Mouse (Mus musculus): Measurements from ENCODE around the gene Gm12695. TPM values are rescaled to one million over a fixed set of nuclear protein-coding genes. Genes with fewer than 3 reads are reported as not detected.

The Gm12695 gene
- polyA plus RNA-seq (2012; rRNA removed) = not detected in 2 replicates

GRCm38 (mm10) chr4:96785086-96785485, at the start of gene Gm12695:
TSS of gene Gm12695 (minus strand) at chr4:96785186.
- no peak for DNase-seq (ENCODE audit: low spot score)

- no peak for DNase-seq (ENCODE audit: low spot score)
Observed at GRCm38 (mm10) chr4:96825540-96826045, 40.6 kb upstream of the Gm12695 start.

GRCm38 (mm10) chr4:96806824-96807808, 22.1 kb upstream of the Gm12695 start:
- no peak for DNase-seq (ENCODE audit: low spot score)

- DNase-seq (ENCODE audit: low spot score) = no peak
Observed at GRCm38 (mm10) chr4:96799380-96800157, 14.6 kb upstream of the Gm12695 start.

- DNase-seq (ENCODE audit: low spot score) = no peak
Observed at GRCm38 (mm10) chr4:96797583-96797982, 12.6 kb upstream of the Gm12695 start.

- DNase-seq (ENCODE audit: low spot score) = no peak
Observed at GRCm38 (mm10) chr4:96791301-96791700, 6.3 kb upstream of the Gm12695 start.

- no peak for DNase-seq (ENCODE audit: low spot score)
Observed at GRCm38 (mm10) chr4:96789905-96790304, 4.9 kb upstream of the Gm12695 start.

- DNase-seq (ENCODE audit: low spot score) = no peak
Observed at GRCm38 (mm10) chr4:96786610-96787009, 1.6 kb upstream of the Gm12695 start.

- no peak for DNase-seq (ENCODE audit: low spot score)
Observed at GRCm38 (mm10) chr4:96772966-96773566, 11.9 kb downstream of the Gm12695 start.

- no peak for DNase-seq (ENCODE audit: low spot score)
Observed at GRCm38 (mm10) chr4:96766396-96766998, 18.5 kb downstream of the Gm12695 start.

GRCm38 (mm10) chr4:96751953-96752352, 33.0 kb downstream of the Gm12695 start:
- DNase-seq (ENCODE audit: low spot score) = no peak

GRCm38 (mm10) chr4:96740472-96740871, 44.5 kb downstream of the Gm12695 start:
- no peak for DNase-seq (ENCODE audit: low spot score)

- no peak for DNase-seq (ENCODE audit: low spot score)
Observed at GRCm38 (mm10) chr4:96729256-96729655, 55.7 kb downstream of the Gm12695 start.

GRCm38 (mm10) chr4:96728211-96728610, 56.8 kb downstream of the Gm12695 start:
- DNase-seq (ENCODE audit: low spot score) = no peak

- no peak for DNase-seq (ENCODE audit: low spot score)
Observed at GRCm38 (mm10) chr4:96725415-96726055, 59.5 kb downstream of the Gm12695 start.

- DNase-seq (ENCODE audit: low spot score) = no peak
Observed at GRCm38 (mm10) chr4:96722301-96722700, 62.7 kb downstream of the Gm12695 start.

- DNase-seq (ENCODE audit: low spot score) = no peak
Observed at GRCm38 (mm10) chr4:96718977-96719966, 65.7 kb downstream of the Gm12695 start.

- DNase-seq (ENCODE audit: low spot score) = no peak
Observed at GRCm38 (mm10) chr4:96718503-96718902, 66.5 kb downstream of the Gm12695 start.

GRCm38 (mm10) chr4:96705281-96705951, 79.6 kb downstream of the Gm12695 start:
- DNase-seq (ENCODE audit: low spot score) = no peak

All from urinary bladder, adult 2 months (tissue).